Mouse (Mus musculus): ENCODE data around the gene Scand1. TPM values are rescaled to one million over a fixed set of nuclear protein-coding genes. Genes with fewer than 3 reads are reported as not detected.

Gene Scand1
- total RNA-seq, 1 experiment from 2014 or later: 12.3 TPM

- no peak for ATAC-seq (replicated peaks; ENCODE audit: low read depth, poor library complexity, severe bottlenecking)
These were observed 2.0 kb downstream of the Scand1 start for GRCm38 (mm10) chr2:156310455-156310854.

DNA sequence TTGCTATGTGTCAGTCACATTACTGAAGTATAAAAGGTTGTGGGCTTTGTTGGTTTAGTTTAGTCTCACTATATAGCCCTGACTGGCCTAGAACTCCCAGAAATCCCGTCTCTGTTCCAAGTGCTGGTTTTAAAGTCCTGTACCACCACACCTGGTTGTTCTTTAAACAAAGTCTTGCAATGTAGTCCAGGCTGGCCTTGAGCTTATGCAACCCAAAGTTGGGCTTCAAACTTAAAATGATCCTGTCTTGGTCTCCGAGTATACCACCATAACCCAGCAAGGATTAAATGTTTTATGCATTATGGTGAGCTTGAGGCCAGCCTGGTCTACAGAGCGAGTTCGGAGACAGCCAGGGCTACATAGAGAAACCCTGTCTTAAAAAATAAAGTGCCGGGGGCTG is 2.6 kb downstream of the Scand1 start:
- no peak for ATAC-seq (replicated peaks; ENCODE audit: low read depth, poor library complexity, severe bottlenecking)

DNA sequence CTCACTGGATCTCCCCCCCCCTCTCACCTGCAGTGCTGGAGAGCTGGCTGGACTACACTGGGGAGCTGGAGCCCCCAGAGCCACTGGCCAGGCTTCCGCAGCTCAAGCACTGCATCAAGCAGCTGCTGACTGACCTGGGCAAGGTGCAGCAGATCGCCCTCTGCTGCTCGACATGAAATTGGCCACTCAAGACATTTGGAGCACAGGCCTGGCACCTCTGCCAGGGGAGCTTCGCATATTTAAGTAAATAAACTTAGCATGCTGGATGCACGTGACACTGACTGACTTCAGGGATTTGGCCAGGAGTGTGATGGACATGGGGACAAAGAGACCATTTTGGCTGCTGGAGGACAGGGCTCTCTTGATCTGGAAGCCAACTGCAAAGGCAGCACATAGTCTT is 5.2 kb downstream of the Scand1 start:
- no peak for ATAC-seq (replicated peaks; ENCODE audit: low read depth, poor library complexity, severe bottlenecking)

DNA sequence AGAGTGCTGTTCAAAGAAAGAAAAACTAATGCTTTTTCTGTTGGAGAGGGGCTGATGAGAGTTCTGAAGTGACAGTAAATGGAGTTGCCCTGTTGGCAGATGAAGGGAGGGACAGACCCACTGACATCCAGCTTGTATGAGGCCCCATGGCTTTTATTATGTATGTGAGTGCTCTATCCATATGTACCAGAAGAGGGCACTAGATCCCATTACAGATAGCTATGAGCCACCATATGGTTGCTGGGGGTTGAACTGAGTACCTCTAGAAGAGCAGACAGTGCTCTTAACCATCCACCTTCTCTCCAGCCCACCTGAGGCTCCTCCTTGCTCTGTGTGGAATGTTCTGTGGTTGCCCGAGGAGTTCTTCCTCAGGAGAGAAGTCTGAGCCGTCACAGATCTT is 6.7 kb downstream of the Scand1 start:
- ATAC-seq (replicated peaks; ENCODE audit: low read depth, poor library complexity, severe bottlenecking): peak; percentile 82

DNA sequence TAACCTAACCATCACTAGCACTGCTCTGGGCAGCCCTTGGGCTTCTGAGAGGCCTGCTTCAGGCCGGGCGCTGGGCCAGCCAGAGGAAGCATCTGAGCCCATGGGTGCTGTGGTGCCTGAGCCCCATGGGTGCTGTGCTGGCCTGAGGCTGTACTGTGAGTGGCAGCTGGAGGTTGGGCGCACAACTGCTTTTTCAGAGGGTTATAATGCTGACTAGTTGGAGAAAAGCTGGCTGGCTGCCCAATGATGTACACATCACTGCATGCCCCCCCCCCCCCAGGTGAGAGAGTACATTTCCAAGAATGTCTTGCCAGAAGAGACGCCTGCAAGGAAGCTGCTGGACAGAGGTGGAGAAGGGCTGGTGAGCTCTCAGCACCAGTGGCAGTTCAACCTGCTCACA is 8.2 kb downstream of the Scand1 start:
- no peak for ATAC-seq (replicated peaks; ENCODE audit: low read depth, poor library complexity, severe bottlenecking)

DNA sequence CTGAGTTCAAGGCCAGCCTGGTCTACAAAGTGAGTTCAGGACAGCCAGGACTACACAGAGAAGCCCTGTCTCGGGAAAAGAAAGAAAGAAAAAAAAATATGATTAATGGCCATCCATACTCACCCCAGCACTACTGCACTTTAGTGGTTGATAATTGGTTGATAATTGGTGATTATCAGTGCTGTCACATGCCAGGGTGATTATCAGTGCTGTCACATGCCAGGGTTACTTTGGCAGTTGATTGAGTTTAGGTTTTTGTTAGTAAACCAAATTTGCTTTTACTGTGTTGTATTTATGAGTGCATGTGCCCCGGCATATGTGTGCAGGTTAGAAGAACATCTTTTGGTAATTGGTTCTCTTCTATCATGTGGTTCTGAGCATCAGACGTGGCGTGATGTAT is 10.4 kb downstream of the Scand1 start:
- ATAC-seq (replicated peaks; ENCODE audit: low read depth, poor library complexity, severe bottlenecking): no peak

- no peak for ATAC-seq (replicated peaks; ENCODE audit: low read depth, poor library complexity, severe bottlenecking)
These were observed 14.0 kb downstream of the Scand1 start for GRCm38 (mm10) chr2:156298458-156298857.

GRCm38 (mm10) chr2:156297653-156298052 is 14.9 kb downstream of the Scand1 start:
- no peak for ATAC-seq (replicated peaks; ENCODE audit: low read depth, poor library complexity, severe bottlenecking)

- no peak for ATAC-seq (replicated peaks; ENCODE audit: low read depth, poor library complexity, severe bottlenecking)
These were observed 16.3 kb downstream of the Scand1 start for GRCm38 (mm10) chr2:156296190-156296589.

GRCm38 (mm10) chr2:156295601-156296063 is 16.9 kb downstream of the Scand1 start:
- ATAC-seq (replicated peaks; ENCODE audit: low read depth, poor library complexity, severe bottlenecking): 0 out of 2 replicates have a peak, but pooled peaks have one; percentile 30

DNA sequence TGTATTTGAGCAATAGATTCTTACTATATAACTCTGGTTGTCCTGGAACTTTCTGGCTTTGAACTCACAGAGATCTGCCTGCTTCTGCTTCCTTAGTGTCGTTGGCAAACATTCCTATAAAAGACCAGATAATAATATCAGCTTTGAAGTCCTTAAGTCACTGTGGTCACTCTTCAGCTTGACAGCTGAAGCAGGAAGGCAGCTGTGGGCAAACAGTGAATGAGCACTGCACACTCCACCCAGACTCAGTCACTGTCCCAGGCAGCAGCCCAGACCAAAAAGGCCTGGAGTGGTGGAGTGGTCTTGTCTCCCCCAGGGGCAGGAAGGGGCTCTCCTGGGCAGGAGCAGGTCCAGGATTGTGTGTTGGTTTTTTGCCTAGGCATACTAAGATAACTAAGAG is 20.5 kb downstream of the Scand1 start:
- no peak for ATAC-seq (replicated peaks; ENCODE audit: low read depth, poor library complexity, severe bottlenecking)

DNA sequence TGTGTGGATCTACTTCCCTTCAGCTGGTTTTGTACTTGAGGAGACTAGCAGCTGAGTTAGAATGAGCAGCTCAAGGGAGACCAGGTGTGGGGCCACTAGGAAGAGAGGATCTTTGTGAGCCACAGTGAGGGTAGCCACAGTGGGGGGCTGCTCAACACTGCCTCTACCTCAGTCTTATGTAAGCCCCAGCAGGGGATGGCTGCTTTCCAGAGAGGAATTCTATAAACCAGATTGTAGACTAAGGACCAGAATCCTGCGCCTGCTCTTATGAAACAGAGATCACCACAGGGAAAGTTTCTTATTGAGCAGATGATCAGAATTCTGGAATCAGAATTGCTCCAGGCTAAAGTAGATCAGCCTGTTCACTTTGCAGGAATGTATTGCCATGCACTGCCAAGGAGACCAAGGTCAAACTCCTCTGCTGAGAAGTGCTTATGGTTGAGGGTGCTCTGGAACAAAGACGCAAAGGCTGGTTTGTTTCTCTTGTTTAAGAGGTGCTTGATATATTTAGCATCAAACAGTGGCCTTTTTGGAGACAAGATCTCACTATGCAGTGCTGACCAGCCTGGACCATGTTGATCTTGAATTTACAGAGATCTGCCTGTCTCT is 22.8 kb downstream of the Scand1 start:
- ATAC-seq (replicated peaks; ENCODE audit: low read depth, poor library complexity, severe bottlenecking): no peak

- ATAC-seq (replicated peaks; ENCODE audit: low read depth, poor library complexity, severe bottlenecking): no peak
These were observed 24.3 kb downstream of the Scand1 start for GRCm38 (mm10) chr2:156288222-156288621.

DNA sequence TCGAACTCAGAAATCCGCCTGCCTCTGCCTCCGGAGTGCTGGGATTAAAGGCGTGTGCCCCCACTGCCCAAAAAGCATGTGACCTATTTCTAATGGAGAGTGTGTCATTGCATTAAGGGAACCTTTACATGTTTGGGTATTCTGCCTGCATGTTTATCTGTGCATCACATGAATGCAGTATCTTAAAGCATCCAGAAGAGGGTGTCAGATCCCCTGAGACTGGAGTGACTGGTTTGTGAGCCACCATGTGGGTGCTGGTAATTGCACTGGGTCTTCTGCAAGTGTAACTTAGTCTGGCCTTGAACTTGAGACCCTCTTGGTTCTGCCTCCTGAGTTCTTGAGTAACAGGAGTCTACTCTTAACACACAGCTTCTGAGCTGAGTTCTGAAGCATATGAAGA is 25.8 kb downstream of the Scand1 start:
- no peak for ATAC-seq (replicated peaks; ENCODE audit: low read depth, poor library complexity, severe bottlenecking)

DNA sequence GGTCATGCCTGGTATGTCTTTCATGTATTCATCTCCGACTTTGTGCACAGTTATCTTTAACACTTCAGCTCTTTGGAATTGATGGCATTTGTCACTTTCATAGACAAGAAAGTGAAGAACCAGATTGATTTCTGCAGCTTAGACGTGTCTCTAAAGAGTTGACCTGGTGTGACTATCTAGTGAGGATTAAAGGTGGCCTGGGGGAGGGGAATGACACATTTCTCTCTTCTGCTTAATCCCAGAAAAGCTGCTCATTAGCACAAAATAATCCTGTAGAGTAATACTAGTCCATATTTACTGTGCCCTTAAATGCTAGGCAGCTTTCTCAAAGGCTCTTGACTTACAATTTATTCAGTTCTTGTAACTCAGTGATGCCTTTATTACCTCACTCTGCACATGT is 27.3 kb downstream of the Scand1 start:
- ATAC-seq (replicated peaks; ENCODE audit: low read depth, poor library complexity, severe bottlenecking): no peak

GRCm38 (mm10) chr2:156281227-156281626 is 31.3 kb downstream of the Scand1 start:
- no peak for ATAC-seq (replicated peaks; ENCODE audit: low read depth, poor library complexity, severe bottlenecking)

DNA sequence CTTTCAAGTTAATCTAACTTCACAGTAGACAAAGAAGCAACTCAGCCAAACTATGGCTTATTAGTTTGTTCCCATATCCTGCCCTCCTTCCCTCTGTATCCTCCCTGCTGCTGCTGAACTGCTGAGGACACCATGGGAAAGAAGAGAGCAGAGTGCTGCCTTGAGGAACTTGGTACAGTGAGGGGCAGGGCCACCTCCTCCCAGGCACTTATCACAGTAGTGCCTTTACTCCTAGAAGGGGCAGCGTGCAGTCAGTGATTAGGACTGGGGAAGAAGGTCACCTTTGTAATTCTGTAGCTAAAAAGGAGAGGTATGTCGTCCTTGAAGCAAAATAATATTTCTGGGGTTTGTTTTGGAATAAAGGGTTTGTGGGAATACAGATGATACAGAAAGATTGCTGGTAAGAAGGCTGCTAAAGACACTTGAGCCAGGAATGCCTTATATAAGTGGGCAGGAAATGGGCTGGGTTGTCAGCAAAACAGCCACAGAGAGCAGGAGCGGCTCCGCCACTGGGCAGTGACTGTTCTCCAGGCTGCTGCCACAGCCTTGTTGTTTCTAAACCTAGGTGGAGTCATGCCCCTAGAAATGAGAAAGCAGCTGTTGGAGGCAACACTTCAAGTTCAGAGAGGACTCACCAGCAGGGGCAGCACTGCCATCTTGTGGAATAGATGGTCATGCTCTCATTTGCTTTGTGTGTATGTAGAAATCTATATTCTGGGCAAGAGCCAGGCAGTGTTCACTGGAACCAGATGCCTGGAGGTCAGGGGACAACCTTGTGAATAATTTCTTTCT is 34.1 kb downstream of the Scand1 start:
- peak; percentile 99 for ATAC-seq (replicated peaks; ENCODE audit: low read depth, poor library complexity, severe bottlenecking)

GRCm38 (mm10) chr2:156272553-156272952 is 40.0 kb downstream of the Scand1 start:
- no peak for ATAC-seq (replicated peaks; ENCODE audit: low read depth, poor library complexity, severe bottlenecking)

- ATAC-seq (replicated peaks; ENCODE audit: low read depth, poor library complexity, severe bottlenecking): no peak
These were observed 44.9 kb downstream of the Scand1 start for GRCm38 (mm10) chr2:156267636-156268035.

- ATAC-seq (replicated peaks; ENCODE audit: low read depth, poor library complexity, severe bottlenecking): peak; percentile 51; the same call in 1 of the 2 replicates
These were observed 49.2 kb downstream of the Scand1 start for GRCm38 (mm10) chr2:156263204-156263893.

Measured in common myeloid progenitor, adult 5-6 weeks (primary cell).